Comparison of ENCODE assay signal across 17 mouse cellular contexts in the genomic region with DNA sequence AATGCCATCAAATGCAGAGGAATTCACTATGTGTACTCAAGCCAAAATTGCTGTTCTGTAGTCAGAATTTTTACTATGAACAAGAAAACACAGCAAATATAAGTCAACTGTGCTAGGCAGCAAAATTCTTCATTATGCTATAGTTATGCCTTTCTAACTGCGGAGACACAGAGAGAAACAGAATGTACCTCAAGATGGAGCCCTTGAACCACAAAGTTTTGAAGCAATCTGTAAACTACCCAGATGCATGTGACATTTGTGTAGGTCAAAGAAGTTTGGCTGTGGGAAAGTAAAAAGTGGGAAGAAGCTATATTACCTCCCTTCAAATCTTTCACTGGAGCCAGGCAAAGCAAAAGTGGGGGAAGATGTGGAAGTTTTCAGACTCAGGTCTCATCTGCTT.
DNase-seq lines count a peak whose midpoint lies in the region; ATAC-seq and TF ChIP-seq lines count a peak whose summit lies in the region.
"Had no signal": no experiment of that assay in that cellular context is flagged by ENCODE, and none has a peak within 500 bp of the region (broad histone marks: within the 10 kb centered on the region; RNA-seq: fewer than 3 reads in every experiment).

No protein-coding gene starts in this region.

- no peaks in the 10 kb centered on the region for H3K27me3 ChIP-seq in embryonic facial prominence, embryonic 14.5 days (replicated peaks; ENCODE audit: control insufficient read depth, insufficient read depth, low read length)
- H3K27me3 ChIP-seq in embryonic facial prominence, embryonic 10.5 days (replicated peaks; ENCODE audit: low read depth, poor library complexity, severe bottlenecking) = no peaks in the 10 kb centered on the region
- no peaks in the 10 kb centered on the region for H3K27me3 ChIP-seq in intestine, postnatal 0 days (replicated peaks; ENCODE audit: control insufficient read depth, insufficient read depth, low read length)
- H3K27me3 ChIP-seq in intestine, embryonic 15.5 days (replicated peaks) = no peaks in the 10 kb centered on the region
- H3K27me3 ChIP-seq in lung, postnatal 0 days (replicated peaks; ENCODE audit: insufficient read depth, low read length) = no peaks in the 10 kb centered on the region
- no peaks in the 10 kb centered on the region for H3K27me3 ChIP-seq in kidney, embryonic 14.5 days (ENCODE audit: control insufficient read depth, insufficient read depth, low read length)
- H3K27me3 ChIP-seq: liver, embryonic 12.5 days; midbrain, embryonic 12.5 days had no signal

- H3K36me3 ChIP-seq in embryonic facial prominence, embryonic 14.5 days (ENCODE audit: control insufficient read depth, insufficient read depth, low read length) = no peaks in the 10 kb centered on the region
- no peaks in the 10 kb centered on the region for H3K36me3 ChIP-seq in embryonic facial prominence, embryonic 10.5 days (replicated peaks)
- H3K36me3 ChIP-seq in intestine, postnatal 0 days (ENCODE audit: control insufficient read depth, insufficient read depth) = no peaks in the 10 kb centered on the region
- H3K36me3 ChIP-seq in intestine, embryonic 15.5 days = no peaks in the 10 kb centered on the region
- no peaks in the 10 kb centered on the region for H3K36me3 ChIP-seq in lung, postnatal 0 days (ENCODE audit: insufficient read depth, low read length)
- no peaks in the 10 kb centered on the region for H3K36me3 ChIP-seq in kidney, embryonic 14.5 days (ENCODE audit: control insufficient read depth, insufficient read depth, low read length)
- H3K36me3 ChIP-seq: liver, embryonic 12.5 days; midbrain, embryonic 12.5 days had no signal

- no peaks in the 10 kb centered on the region for H3K4me1 ChIP-seq in embryonic facial prominence, embryonic 14.5 days (ENCODE audit: control insufficient read depth, insufficient read depth, low read length)
- H3K4me1 ChIP-seq in embryonic facial prominence, embryonic 10.5 days = no peaks in the 10 kb centered on the region
- H3K4me1 ChIP-seq in intestine, postnatal 0 days (replicated peaks; ENCODE audit: control insufficient read depth, insufficient read depth, low read length) = no peaks in the 10 kb centered on the region
- H3K4me1 ChIP-seq in intestine, embryonic 15.5 days (replicated peaks) = no peaks in the 10 kb centered on the region
- no peaks in the 10 kb centered on the region for H3K4me1 ChIP-seq in lung, postnatal 0 days (ENCODE audit: insufficient read depth, low read depth, low read length)
- no peaks in the 10 kb centered on the region for H3K4me1 ChIP-seq in kidney, embryonic 14.5 days (ENCODE audit: control insufficient read depth, insufficient read depth, low read length)
- H3K4me1 ChIP-seq: liver, embryonic 12.5 days; midbrain, embryonic 12.5 days had no signal

- DNase-seq in embryonic facial prominence, embryonic 14.5 days (ENCODE audit: low spot score) = peak; percentile 4
- no peak for DNase-seq in embryonic facial prominence, embryonic 10.5 days (ENCODE audit: low spot score)
- DNase-seq in lung, postnatal 0 days (ENCODE audit: low spot score) = no peak
- no peak for DNase-seq in lung, postnatal 14 days
- peak; percentile 51 for DNase-seq in brain, adult 2 months (ENCODE audit: low read depth, low spot score)
- DNase-seq: adrenal gland, adult 2 months; cerebellum, adult 8-10 months; kidney, adult 18-20 months; kidney, postnatal 4 days; right cerebral cortex, postnatal 14 days had no signal

- TF ChIP-seq CTCF in intestine, postnatal 0 days (IDR thresholded peaks at IDR 0.05; ENCODE audit: low read depth) = 0 out of 2 replicates have a peak, but pooled peaks have one; percentile 15
- TF ChIP-seq CTCF in lung, postnatal 0 days (IDR thresholded peaks at IDR 0.05) = peak; percentile 24; the same call in 1 of the 2 replicates

- ATAC-seq in embryonic facial prominence, embryonic 14.5 days (ENCODE audit: low read depth) = no peak
- no peak for ATAC-seq in intestine, postnatal 0 days
- ATAC-seq in intestine, embryonic 15.5 days = no peak
- ATAC-seq in lung, postnatal 0 days = no peak
- no peak for ATAC-seq in kidney, embryonic 14.5 days (ENCODE audit: low FRiP score, low TSS enrichment)
- ATAC-seq: liver, embryonic 12.5 days had no signal

- H3K9me3 ChIP-seq in embryonic facial prominence, embryonic 14.5 days (ENCODE audit: control insufficient read depth, low read length) = no peaks in the 10 kb centered on the region
- no peaks in the 10 kb centered on the region for H3K9me3 ChIP-seq in embryonic facial prominence, embryonic 10.5 days
- no peaks in the 10 kb centered on the region for H3K9me3 ChIP-seq in intestine, postnatal 0 days (ENCODE audit: control insufficient read depth)
- H3K9me3 ChIP-seq in intestine, embryonic 15.5 days = no peaks in the 10 kb centered on the region
- no peaks in the 10 kb centered on the region for H3K9me3 ChIP-seq in lung, postnatal 0 days (ENCODE audit: low read length)
- no peaks in the 10 kb centered on the region for H3K9me3 ChIP-seq in kidney, embryonic 14.5 days (ENCODE audit: control insufficient read depth, low read length)
- H3K9me3 ChIP-seq: liver, embryonic 12.5 days; midbrain, embryonic 12.5 days had no signal

- H3K9ac ChIP-seq in embryonic facial prominence, embryonic 14.5 days (ENCODE audit: low read depth, low read length) = no peak overlapping the region
- no peak overlapping the region for H3K9ac ChIP-seq in intestine, postnatal 0 days (ENCODE audit: low read depth, low read length)
- no peak overlapping the region for H3K9ac ChIP-seq in intestine, embryonic 15.5 days
- no peak overlapping the region for H3K9ac ChIP-seq in lung, postnatal 0 days (replicated peaks; ENCODE audit: low read depth)
- H3K9ac ChIP-seq in kidney, embryonic 14.5 days (ENCODE audit: low read depth, low read length) = no peak overlapping the region
- H3K9ac ChIP-seq: hindbrain, embryonic 14.5 days; liver, embryonic 12.5 days; midbrain, embryonic 12.5 days had no signal

- H3K27ac ChIP-seq in embryonic facial prominence, embryonic 14.5 days (replicated peaks; ENCODE audit: low read depth, low read length) = no peak overlapping the region
- H3K27ac ChIP-seq in embryonic facial prominence, embryonic 10.5 days (replicated peaks) = no peak overlapping the region
- no peak overlapping the region for H3K27ac ChIP-seq in intestine, postnatal 0 days (ENCODE audit: low read depth, low read length)
- no peak overlapping the region for H3K27ac ChIP-seq in intestine, embryonic 15.5 days
- no peak overlapping the region for H3K27ac ChIP-seq in lung, postnatal 0 days (ENCODE audit: low read length)
- H3K27ac ChIP-seq in kidney, embryonic 14.5 days (ENCODE audit: low read depth, low read length) = no peak overlapping the region
- H3K27ac ChIP-seq: hindbrain, embryonic 14.5 days; liver, embryonic 12.5 days; midbrain, embryonic 12.5 days had no signal

- 64% methylated on average over 1 of the region's 1 CpGs for WGBS in embryonic facial prominence, embryonic 14.5 days
- WGBS in embryonic facial prominence, embryonic 10.5 days = 71% methylated on average over 1 of the region's 1 CpGs
- WGBS in intestine, postnatal 0 days = 75% methylated on average over 1 of the region's 1 CpGs
- 62% methylated on average over 1 of the region's 1 CpGs for WGBS in intestine, embryonic 15.5 days
- WGBS in lung, postnatal 0 days = 57% methylated on average over 1 of the region's 1 CpGs
- 72% methylated on average over 1 of the region's 1 CpGs for WGBS in kidney, embryonic 14.5 days

- H3K4me3 ChIP-seq in embryonic facial prominence, embryonic 14.5 days (ENCODE audit: low read depth, low read length) = no peak overlapping the region
- no peak overlapping the region for H3K4me3 ChIP-seq in embryonic facial prominence, embryonic 10.5 days
- H3K4me3 ChIP-seq in intestine, postnatal 0 days (ENCODE audit: low read depth, low read length) = no peak overlapping the region
- H3K4me3 ChIP-seq in intestine, embryonic 15.5 days (replicated peaks) = no peak overlapping the region
- H3K4me3 ChIP-seq in lung, postnatal 0 days (ENCODE audit: low read depth, low read length) = no peak overlapping the region
- H3K4me3 ChIP-seq in kidney, embryonic 14.5 days (ENCODE audit: low read length) = no peak overlapping the region
- H3K4me3 ChIP-seq: erythroblast, embryonic 14.5 days; liver, embryonic 12.5 days; midbrain, embryonic 12.5 days had no signal

- H3K4me2 ChIP-seq in embryonic facial prominence, embryonic 14.5 days (ENCODE audit: low read depth, low read length) = no peak overlapping the region
- H3K4me2 ChIP-seq in intestine, postnatal 0 days (replicated peaks; ENCODE audit: low read depth) = no peak overlapping the region
- no peak overlapping the region for H3K4me2 ChIP-seq in intestine, embryonic 15.5 days (replicated peaks)
- H3K4me2 ChIP-seq in lung, postnatal 0 days (replicated peaks; ENCODE audit: low read depth, low read length) = no peak overlapping the region
- no peak overlapping the region for H3K4me2 ChIP-seq in kidney, embryonic 14.5 days (replicated peaks; ENCODE audit: low read depth, low read length)
- H3K4me2 ChIP-seq: hindbrain, embryonic 14.5 days; liver, embryonic 12.5 days; midbrain, embryonic 12.5 days had no signal

- TF ChIP-seq EP300 in lung, postnatal 0 days (IDR thresholded peaks at IDR 0.05) = no peak

Comparison
In these comparisons a context has a peak if more than half of its experiments do, and no peak if none do; other contexts are left out.
1. DNase-seq: peak in embryonic facial prominence, embryonic 14.5 days (single experiment) and brain, adult 2 months (single experiment); none in embryonic facial prominence, embryonic 10.5 days (single experiment), lung, postnatal 0 days (single experiment) and lung, postnatal 14 days (single experiment).